Mouse (Mus musculus): Measurements from ENCODE around the gene Egln3.
A peak's percentile ranks its signal among the peaks of the same experiment; 100 is the strongest.

The Egln3 gene

DNA sequence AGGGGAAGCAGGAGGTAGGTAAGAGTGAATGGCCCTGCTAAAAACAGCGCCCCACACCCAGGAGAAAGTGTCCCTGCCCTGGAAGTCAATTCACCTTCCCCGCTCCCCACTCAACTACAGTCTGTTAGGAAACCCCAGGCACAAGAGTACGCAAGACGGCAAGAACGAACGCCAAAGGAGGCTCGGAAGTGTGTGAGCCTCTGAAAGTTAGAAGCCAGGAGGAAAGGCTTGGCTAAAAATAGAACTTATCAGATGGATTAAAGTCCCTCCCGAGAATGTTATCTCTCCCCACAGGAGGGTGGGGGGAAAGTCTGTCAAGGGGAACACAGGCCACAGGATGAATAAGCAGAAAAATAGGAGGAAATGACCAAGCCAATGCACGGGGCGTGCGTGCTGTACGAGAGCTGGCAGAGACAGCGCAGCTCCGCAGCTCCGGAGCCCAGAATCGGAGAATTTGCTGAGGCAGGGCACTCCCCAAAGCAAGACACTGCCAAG, 41.0 kb downstream of the Egln3 start:
- peak; percentile 25 for DNase-seq (ENCODE audit: low read depth)

DNA sequence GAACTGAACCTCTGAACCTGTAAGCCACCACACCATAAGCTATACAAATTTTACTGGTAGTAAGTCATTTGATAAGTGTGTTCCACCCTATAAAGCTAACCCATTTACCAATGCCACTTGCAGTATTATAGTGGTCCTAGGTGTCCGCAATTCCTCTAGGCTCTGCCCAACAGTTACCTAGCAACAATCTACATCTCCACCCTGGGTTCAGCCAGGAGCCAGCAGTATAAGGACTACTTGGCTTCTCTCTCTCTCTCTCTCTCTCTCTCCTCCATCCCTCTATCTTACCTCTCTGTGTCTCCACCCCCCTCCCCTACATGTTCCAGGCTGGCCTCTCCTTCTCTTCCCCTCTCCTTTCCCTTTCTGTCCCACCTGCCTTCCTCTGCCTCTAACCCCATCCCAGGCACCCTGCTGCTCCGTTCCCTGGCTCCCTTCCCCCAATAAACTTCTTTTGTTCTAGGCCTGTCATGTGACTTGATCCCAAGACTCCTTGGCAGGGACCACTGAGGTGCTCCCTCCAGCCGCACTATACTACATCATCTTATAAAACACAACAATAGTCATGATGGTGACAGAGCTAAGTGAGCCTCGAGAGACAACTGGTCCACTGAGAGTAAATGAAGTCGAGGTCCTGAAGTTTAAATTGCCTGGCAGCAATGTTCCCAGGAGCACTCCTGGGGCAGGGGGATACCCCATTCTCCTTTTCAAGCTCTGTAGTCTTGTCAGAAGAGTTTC, 42.0 kb downstream of the Egln3 start:
- no peak for DNase-seq (ENCODE audit: low read depth)

DNA sequence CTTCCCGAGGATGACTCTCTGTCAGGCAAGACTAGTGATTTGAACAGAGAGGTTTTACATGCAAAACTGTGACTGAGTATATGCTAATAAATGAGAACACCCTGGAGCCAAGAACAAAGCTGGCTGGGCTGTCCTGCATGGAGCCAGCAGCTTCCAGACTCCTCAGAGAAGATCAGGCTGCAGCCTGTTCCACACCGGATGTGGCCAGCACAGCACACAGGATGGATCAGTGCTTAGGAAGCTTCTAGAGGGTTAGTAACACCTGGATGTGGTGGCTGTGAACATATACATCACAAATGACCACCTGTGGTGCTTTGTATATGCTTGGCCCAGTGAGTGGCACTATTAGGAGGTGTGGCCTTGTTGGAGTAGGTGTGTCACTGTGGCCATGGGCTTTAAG, 43.4 kb downstream of the Egln3 start:
- no peak for DNase-seq (ENCODE audit: low read depth)

- no peak for DNase-seq (ENCODE audit: low read depth)
Observed at GRCm38 (mm10) chr12:54154771-54155170, 48.9 kb downstream of the Egln3 start.

- DNase-seq (ENCODE audit: low read depth), result no peak
Observed at GRCm38 (mm10) chr12:54146943-54147556, 56.6 kb downstream of the Egln3 start.

Measured in naive thymus-derived CD4-positive, alpha-beta T cell, adult 2 months (primary cell).